In the genomic region with DNA sequence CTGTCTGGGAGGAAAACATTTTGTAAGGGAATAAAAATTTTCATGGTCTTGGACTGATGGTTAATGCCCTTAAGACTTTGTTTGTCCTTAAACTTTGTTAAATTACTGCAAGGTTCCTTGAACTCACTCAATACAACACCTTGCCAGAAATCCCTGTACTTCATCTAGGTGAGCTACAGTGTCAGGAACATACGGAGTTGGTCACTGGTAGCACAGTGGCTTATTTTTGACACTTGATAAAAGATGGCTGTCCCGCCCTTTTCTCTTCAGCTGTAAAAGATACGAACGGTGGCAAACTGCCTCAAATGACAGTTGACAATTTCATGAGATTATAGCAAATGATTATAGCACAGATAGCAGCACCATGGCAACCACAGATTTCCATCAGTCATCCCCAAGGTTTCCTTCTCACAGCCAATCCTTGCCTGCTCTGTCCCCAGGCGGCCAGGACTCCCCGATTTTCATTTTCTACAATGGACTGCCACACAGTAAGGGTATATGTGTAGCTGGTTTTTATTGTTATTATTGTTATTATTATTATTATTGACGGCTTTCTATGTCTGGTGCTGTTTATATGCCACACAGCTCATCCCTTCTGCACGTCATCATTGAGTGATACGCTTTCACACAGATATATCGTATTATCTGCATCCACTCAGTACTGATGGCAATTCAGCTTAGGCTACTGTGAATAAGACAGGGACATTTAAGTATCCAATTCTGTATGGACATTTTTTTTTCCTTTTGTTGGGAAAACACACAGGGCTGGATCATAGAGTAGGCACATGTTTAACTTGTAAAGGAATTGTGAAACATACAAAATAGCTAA, we compare ENCODE assay signal across 27 mouse cellular contexts. TPM values are rescaled to one million over a fixed set of nuclear protein-coding genes. Genes with fewer than 3 reads are reported as not detected.
DNase-seq lines count a peak whose midpoint lies in the region; ATAC-seq lines count a peak whose summit lies in the region.
"Had no signal": no experiment of that assay in that cellular context is flagged by ENCODE, and none has a peak within 500 bp of the region (broad histone marks: within the 10 kb centered on the region; RNA-seq: fewer than 3 reads in every experiment).

No protein-coding gene starts in this region.

- no peak overlapping the region for H3K9ac ChIP-seq in neural tube, embryonic 13.5 days
- H3K9ac ChIP-seq in forebrain, embryonic 16.5 days (replicated peaks; ENCODE audit: low read depth, low read length): no peak overlapping the region
- H3K9ac ChIP-seq in hindbrain, embryonic 15.5 days: no peak overlapping the region
- H3K9ac ChIP-seq in midbrain, embryonic 15.5 days: no peak overlapping the region
- H3K9ac ChIP-seq: heart, embryonic 12.5 days had no signal

- no peak overlapping the region for H3K4me3 ChIP-seq in neural tube, embryonic 13.5 days
- no peak overlapping the region for H3K4me3 ChIP-seq in forebrain, embryonic 16.5 days (replicated peaks; ENCODE audit: low read length)
- no peak overlapping the region for H3K4me3 ChIP-seq in hindbrain, embryonic 15.5 days
- no peak overlapping the region for H3K4me3 ChIP-seq in midbrain, embryonic 15.5 days
- H3K4me3 ChIP-seq: heart, embryonic 12.5 days had no signal

- H3K4me1 ChIP-seq in neural tube, embryonic 13.5 days (replicated peaks): no peaks in the 10 kb centered on the region
- no peaks in the 10 kb centered on the region for H3K4me1 ChIP-seq in forebrain, embryonic 16.5 days (replicated peaks; ENCODE audit: control insufficient read depth, insufficient read depth, low read length)
- no peaks in the 10 kb centered on the region for H3K4me1 ChIP-seq in hindbrain, embryonic 15.5 days (replicated peaks)
- no peaks in the 10 kb centered on the region for H3K4me1 ChIP-seq in midbrain, embryonic 15.5 days
- H3K4me1 ChIP-seq: heart, embryonic 12.5 days had no signal

- H3K27me3 ChIP-seq in neural tube, embryonic 13.5 days: no peaks in the 10 kb centered on the region
- no peaks in the 10 kb centered on the region for H3K27me3 ChIP-seq in forebrain, embryonic 16.5 days (replicated peaks; ENCODE audit: control insufficient read depth, insufficient read depth, low read length)
- H3K27me3 ChIP-seq in hindbrain, embryonic 15.5 days: no peaks in the 10 kb centered on the region
- H3K27me3 ChIP-seq in midbrain, embryonic 15.5 days (replicated peaks): no peaks in the 10 kb centered on the region
- H3K27me3 ChIP-seq: CH12.LX; heart, embryonic 12.5 days; Patski had no signal

- no peak overlapping the region for H3K27ac ChIP-seq in neural tube, embryonic 13.5 days (replicated peaks)
- H3K27ac ChIP-seq in forebrain, embryonic 16.5 days (ENCODE audit: low read length): peak overlapping the region; percentile 33; the same call in 1 of the 2 replicates
- H3K27ac ChIP-seq in hindbrain, embryonic 15.5 days (replicated peaks): no peak overlapping the region
- H3K27ac ChIP-seq in midbrain, embryonic 15.5 days: no peak overlapping the region
- H3K27ac ChIP-seq: macrophage had no signal

- no peak overlapping the region for H3K4me2 ChIP-seq in neural tube, embryonic 13.5 days
- no peak overlapping the region for H3K4me2 ChIP-seq in forebrain, embryonic 16.5 days (ENCODE audit: low read length)
- H3K4me2 ChIP-seq in hindbrain, embryonic 15.5 days: no peak overlapping the region
- no peak overlapping the region for H3K4me2 ChIP-seq in midbrain, embryonic 15.5 days
- H3K4me2 ChIP-seq: heart, embryonic 12.5 days had no signal

- H3K9me3 ChIP-seq in neural tube, embryonic 13.5 days: no peaks in the 10 kb centered on the region
- H3K9me3 ChIP-seq in forebrain, embryonic 16.5 days (ENCODE audit: control insufficient read depth, low read length): no peaks in the 10 kb centered on the region
- no peaks in the 10 kb centered on the region for H3K9me3 ChIP-seq in hindbrain, embryonic 15.5 days
- no peaks in the 10 kb centered on the region for H3K9me3 ChIP-seq in midbrain, embryonic 15.5 days
- H3K9me3 ChIP-seq: G1E; heart, embryonic 12.5 days had no signal

- WGBS in neural tube, embryonic 13.5 days: 81% methylated on average over 10 of the region's 10 CpGs
- WGBS in forebrain, embryonic 16.5 days: 72% methylated on average over 10 of the region's 10 CpGs
- 68% methylated on average over 10 of the region's 10 CpGs for WGBS in hindbrain, embryonic 15.5 days
- WGBS in midbrain, embryonic 15.5 days: 65% methylated on average over 10 of the region's 10 CpGs

- ATAC-seq in neural tube, embryonic 13.5 days (ENCODE audit: low read depth): peak; percentile 59; the same call in 1 of the 2 replicates
- ATAC-seq in forebrain, embryonic 16.5 days: peak; percentile 83
- ATAC-seq in hindbrain, embryonic 15.5 days (ENCODE audit: low FRiP score, low read depth): peak; percentile 85
- peak; percentile 87 for ATAC-seq in midbrain, embryonic 15.5 days (replicated peaks)
- no peak for ATAC-seq in activated CD4-positive, CD25-positive, alpha-beta regulatory T cell, adult 4 months
- ATAC-seq: intestine, postnatal 0 days; Patski had no signal

- 0 out of 2 replicates have a peak, but pooled peaks cover 7% of the 10 kb centered on the region for H3K36me3 ChIP-seq in neural tube, embryonic 13.5 days
- H3K36me3 ChIP-seq in forebrain, embryonic 16.5 days (ENCODE audit: control insufficient read depth, insufficient read depth): no peaks in the 10 kb centered on the region
- no peaks in the 10 kb centered on the region for H3K36me3 ChIP-seq in hindbrain, embryonic 15.5 days
- no peaks in the 10 kb centered on the region for H3K36me3 ChIP-seq in midbrain, embryonic 15.5 days (replicated peaks)
- H3K36me3 ChIP-seq: G1E had no signal

- DNase-seq in neural tube, embryonic 10.5 days (ENCODE audit: extremely low spot score, low spot score): no peak
- no peak for DNase-seq in ovary, postnatal 36 days (ENCODE audit: low spot score)
- no peak for DNase-seq in ovary, adult 18-20 months (ENCODE audit: low spot score)
- DNase-seq: adrenal gland, postnatal 10 days; B cell, adult 2 months; cerebellum, adult 8-10 months; heart, postnatal 10 days; kidney, postnatal 25 days; layer of hippocampus, postnatal 36 days; right cerebral cortex, adult 18-20 months had no signal

RNA-seq across cellular contexts. Expression of gene Ttc23l, which starts 26.1 kb away (rescaled TPM):
- polyA plus RNA-seq in neural tube, embryonic 13.5 days (2015; fragmentation: Nextera tagmentation; extraction: Ambion mirVana): not detected in 2 replicates
- not detected in 2 replicates for polyA plus RNA-seq in forebrain, embryonic 16.5 days (2015; fragmentation: Nextera tagmentation; extraction: Ambion mirVana)
- polyA plus RNA-seq in hindbrain, embryonic 15.5 days (2015; fragmentation: Nextera tagmentation; extraction: Ambion mirVana): not detected in 2 replicates
- polyA plus RNA-seq in midbrain, embryonic 15.5 days (2015; fragmentation: Nextera tagmentation; extraction: Ambion mirVana): not detected in 2 replicates
- polyA plus RNA-seq in activated CD4-positive, CD25-positive, alpha-beta regulatory T cell, adult 4 months (2017; shearing (Covaris generic)): not detected
- polyA plus RNA-seq: G1E; heart, embryonic 12.5 days; intestine, postnatal 0 days; kidney, embryonic 14.5 days; limb, embryonic 11.5 days; liver, adult 2 months; liver, embryonic 16.5 days; lung, postnatal 0 days; macrophage; Patski; stomach, embryonic 16.5 days had no signal
